Mouse (Mus musculus): ENCODE data around the gene Ccnyl1. TPM values are rescaled to one million over a fixed set of nuclear protein-coding genes. Genes with fewer than 3 reads are reported as not detected.

Ccnyl1 gene
- polyA plus RNA-seq, 1 experiment from 2014 or later = 4.1 TPM

DNA sequence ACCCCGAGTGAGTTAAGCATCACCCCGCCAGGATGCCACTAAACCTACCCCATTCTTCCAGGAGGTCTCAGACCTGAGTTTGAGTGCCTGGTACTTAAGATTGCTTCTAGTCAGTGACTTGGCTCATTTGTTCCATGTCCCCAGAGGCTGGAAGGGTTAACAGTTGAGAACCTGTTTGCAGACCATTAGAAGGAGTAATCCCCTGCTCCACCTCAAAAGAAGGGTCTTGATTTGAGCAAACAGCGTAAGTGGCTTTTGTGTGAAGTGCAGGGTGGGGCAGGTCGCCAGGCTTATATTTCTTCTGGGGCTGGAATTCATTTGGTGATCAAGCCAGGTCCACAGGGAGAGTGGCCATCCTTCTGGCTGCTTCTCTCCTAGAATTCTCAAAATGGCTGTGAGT is 83.0 kb downstream of the Ccnyl1 start:
- Histone ChIP-seq H3K9ac (no peak overlapping the region), H3K4me1 (replicated peaks) (no peaks in the 10 kb centered on the region), H3K36me3 (no peaks in the 10 kb centered on the region), H3K27me3 (replicated peaks) (no peaks in the 10 kb centered on the region), H3K9me3 (replicated peaks) (no peaks in the 10 kb centered on the region), H3K4me3 (no peak overlapping the region), H3K27ac (ENCODE audit: poor library complexity, severe bottlenecking) (no peak overlapping the region), H3K4me2 (no peak overlapping the region)
- ATAC-seq (ENCODE audit: insufficient number of reproducible peaks, low FRiP score) = no peak
- 66% methylated on average over 4 of the region's 4 CpGs for WGBS

Other genes starting within 250 kb of the Ccnyl1 start
- 28.9 and 29.6 TPM in 2 replicates for gene Creb1, start 157.8 kb upstream of the Ccnyl1 start, polyA plus RNA-seq (2016; fragmentation: Nextera tagmentation; extraction: Ambion mirVana)
- 9.9 and 11.2 TPM in 2 replicates for gene Mettl21a, start 73.2 kb upstream of the Ccnyl1 start, polyA plus RNA-seq (2016; fragmentation: Nextera tagmentation; extraction: Ambion mirVana)
- 1.7 and 2.0 TPM in 2 replicates for gene Fzd5, start 47.3 kb downstream of the Ccnyl1 start, polyA plus RNA-seq (2016; fragmentation: Nextera tagmentation; extraction: Ambion mirVana)

All from heart, embryonic 12.5 days (tissue).